Mouse (Mus musculus): ENCODE data around the gene Armc8. TPM values are rescaled to one million over a fixed set of nuclear protein-coding genes. Genes with fewer than 3 reads are reported as not detected.

Gene Armc8
- polyA plus RNA-seq, 1 experiment from 2014 or later = 69.2 TPM

DNA sequence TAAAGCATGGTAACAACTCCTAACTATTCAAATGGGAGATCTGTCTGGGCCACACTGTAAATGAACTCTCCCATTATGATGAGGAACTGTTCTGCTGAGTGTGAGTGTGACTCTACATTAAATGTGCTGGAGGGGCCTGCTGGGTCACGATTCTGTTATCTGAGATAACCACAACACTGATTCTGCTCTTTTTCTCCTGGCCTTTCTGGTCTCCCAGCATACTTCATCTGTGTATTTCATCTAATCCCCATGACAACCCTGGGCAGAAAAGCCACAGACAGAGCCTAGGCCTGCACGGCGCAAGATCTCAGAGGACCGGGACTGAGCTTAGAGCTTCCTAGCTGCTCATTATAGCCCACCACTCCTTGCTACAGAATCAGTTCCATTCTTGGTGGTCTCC lies 136.2 kb downstream of the Armc8 start:
- H3K9me3 ChIP-seq (ENCODE audit: control insufficient read depth, low read length) = no peaks in the 10 kb centered on the region
- H3K4me1 ChIP-seq (replicated peaks; ENCODE audit: control insufficient read depth, insufficient read depth, low read length) = peaks cover 38% of the 10 kb centered on the region
- no peak overlapping the region for H3K4me2 ChIP-seq (ENCODE audit: low read length)
- no peak overlapping the region for H3K27ac ChIP-seq (ENCODE audit: low read length)
- H3K4me3 ChIP-seq (replicated peaks; ENCODE audit: low read length) = no peak overlapping the region
- no peaks in the 10 kb centered on the region for H3K36me3 ChIP-seq (ENCODE audit: control insufficient read depth, insufficient read depth)
- ATAC-seq = no peak
- 92% methylated on average over 4 of the region's 4 CpGs for WGBS
- no peak overlapping the region for H3K9ac ChIP-seq (replicated peaks; ENCODE audit: low read depth, low read length)
- H3K27me3 ChIP-seq (replicated peaks; ENCODE audit: control insufficient read depth, insufficient read depth, low read length) = no peaks in the 10 kb centered on the region

GRCm38 (mm10) chr9:99431963-99432362 lies 136.7 kb downstream of the Armc8 start:
- no peak for ATAC-seq

DNA sequence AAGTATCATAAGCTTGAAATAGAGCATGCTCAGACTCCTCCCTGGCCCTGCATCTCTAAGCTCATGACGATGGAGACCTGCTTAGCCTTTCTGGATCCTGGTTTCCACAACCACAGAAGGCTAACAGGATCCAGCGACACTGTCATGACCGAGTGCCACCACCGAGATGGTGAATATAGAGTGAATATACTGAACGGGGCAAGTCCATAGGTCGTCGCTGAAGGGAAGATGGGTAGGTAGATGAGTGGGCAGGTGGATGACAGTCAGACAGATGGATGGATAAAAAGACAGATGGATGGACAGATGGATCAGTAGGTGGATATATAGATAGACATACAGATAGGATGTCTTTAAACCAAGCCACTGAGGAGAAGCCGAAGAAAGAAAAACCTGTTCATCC lies 137.4 kb downstream of the Armc8 start:
- no peak overlapping the region for H3K4me3 ChIP-seq (replicated peaks; ENCODE audit: low read length)
- peaks cover 31% of the 10 kb centered on the region for H3K4me1 ChIP-seq (replicated peaks; ENCODE audit: control insufficient read depth, insufficient read depth, low read length)
- H3K9ac ChIP-seq (replicated peaks; ENCODE audit: low read depth, low read length) = no peak overlapping the region
- no peaks in the 10 kb centered on the region for H3K9me3 ChIP-seq (ENCODE audit: control insufficient read depth, low read length)
- no peak overlapping the region for H3K4me2 ChIP-seq (ENCODE audit: low read length)
- no peak for ATAC-seq
- H3K27me3 ChIP-seq (replicated peaks; ENCODE audit: control insufficient read depth, insufficient read depth, low read length) = no peaks in the 10 kb centered on the region
- H3K27ac ChIP-seq (ENCODE audit: low read length) = no peak overlapping the region
- WGBS = 93% methylated on average over 8 of the region's 8 CpGs
- no peaks in the 10 kb centered on the region for H3K36me3 ChIP-seq (ENCODE audit: control insufficient read depth, insufficient read depth)

More at GRCm38 (mm10) chr9:99431963-99432362, 136.7 kb downstream of the Armc8 start:
- no peak overlapping the region for H3K27ac ChIP-seq (ENCODE audit: low read length)
- H3K36me3 ChIP-seq (ENCODE audit: control insufficient read depth, insufficient read depth) = no peaks in the 10 kb centered on the region
- 78% methylated on average over 6 of the region's 6 CpGs for WGBS
- peaks cover 33% of the 10 kb centered on the region for H3K4me1 ChIP-seq (replicated peaks; ENCODE audit: control insufficient read depth, insufficient read depth, low read length)
- H3K9me3 ChIP-seq (ENCODE audit: control insufficient read depth, low read length) = no peaks in the 10 kb centered on the region
- H3K4me3 ChIP-seq (replicated peaks; ENCODE audit: low read length) = no peak overlapping the region
- H3K4me2 ChIP-seq (ENCODE audit: low read length) = no peak overlapping the region
- H3K9ac ChIP-seq (replicated peaks; ENCODE audit: low read depth, low read length) = no peak overlapping the region
- no peaks in the 10 kb centered on the region for H3K27me3 ChIP-seq (replicated peaks; ENCODE audit: control insufficient read depth, insufficient read depth, low read length)

DNA sequence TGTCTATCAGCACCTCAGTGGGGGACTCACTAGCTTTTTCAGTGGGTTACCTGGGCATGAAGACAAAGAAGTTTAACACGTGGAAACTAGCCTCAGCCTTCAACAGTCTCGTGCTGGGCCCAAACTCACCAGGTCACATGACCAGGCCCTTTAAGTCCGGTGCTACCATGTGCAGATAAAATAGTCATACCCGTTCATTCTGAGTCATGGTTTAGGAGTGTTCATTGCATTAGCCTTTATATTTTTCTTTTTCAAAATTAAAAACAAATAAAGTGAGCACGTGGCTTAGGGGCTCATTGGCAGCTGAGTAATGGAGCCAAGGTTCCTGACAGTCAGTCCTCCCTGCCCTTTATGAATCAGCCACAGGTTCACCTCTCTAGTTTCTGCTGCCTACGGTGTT lies 137.9 kb downstream of the Armc8 start:
- H3K9me3 ChIP-seq (ENCODE audit: control insufficient read depth, low read length) = no peaks in the 10 kb centered on the region
- 83% methylated on average over 6 of the region's 6 CpGs for WGBS
- H3K9ac ChIP-seq (replicated peaks; ENCODE audit: low read depth, low read length) = no peak overlapping the region
- no peak overlapping the region for H3K4me3 ChIP-seq (replicated peaks; ENCODE audit: low read length)
- no peaks in the 10 kb centered on the region for H3K36me3 ChIP-seq (ENCODE audit: control insufficient read depth, insufficient read depth)
- no peak overlapping the region for H3K4me2 ChIP-seq (ENCODE audit: low read length)
- peaks cover 33% of the 10 kb centered on the region for H3K4me1 ChIP-seq (replicated peaks; ENCODE audit: control insufficient read depth, insufficient read depth, low read length)
- no peak for ATAC-seq
- H3K27ac ChIP-seq (ENCODE audit: low read length) = no peak overlapping the region
- H3K27me3 ChIP-seq (replicated peaks; ENCODE audit: control insufficient read depth, insufficient read depth, low read length) = no peaks in the 10 kb centered on the region

- Histone ChIP-seq H3K27me3 (replicated peaks; ENCODE audit: control insufficient read depth, insufficient read depth, low read length) (no peaks in the 10 kb centered on the region), H3K9ac (replicated peaks; ENCODE audit: low read depth, low read length) (no peak overlapping the region), H3K27ac (ENCODE audit: low read length) (no peak overlapping the region), H3K4me2 (ENCODE audit: low read length) (no peak overlapping the region), H3K4me1 (replicated peaks; ENCODE audit: control insufficient read depth, insufficient read depth, low read length) (peaks cover 29% of the 10 kb centered on the region), H3K9me3 (ENCODE audit: control insufficient read depth, low read length) (no peaks in the 10 kb centered on the region), H3K4me3 (replicated peaks; ENCODE audit: low read length) (no peak overlapping the region), H3K36me3 (ENCODE audit: control insufficient read depth, insufficient read depth) (no peaks in the 10 kb centered on the region)
- no peak for ATAC-seq
- WGBS = 70% methylated on average over 3 of the region's 3 CpGs
These were observed 138.9 kb downstream of the Armc8 start for GRCm38 (mm10) chr9:99429845-99430244.

- Histone ChIP-seq H3K9ac (replicated peaks; ENCODE audit: low read depth, low read length) (no peak overlapping the region), H3K4me1 (replicated peaks; ENCODE audit: control insufficient read depth, insufficient read depth, low read length) (peaks cover 18% of the 10 kb centered on the region), H3K4me3 (replicated peaks; ENCODE audit: low read length) (no peak overlapping the region), H3K27ac (ENCODE audit: low read length) (no peak overlapping the region), H3K36me3 (ENCODE audit: control insufficient read depth, insufficient read depth) (no peaks in the 10 kb centered on the region), H3K4me2 (ENCODE audit: low read length) (no peak overlapping the region), H3K27me3 (replicated peaks; ENCODE audit: control insufficient read depth, insufficient read depth, low read length) (no peaks in the 10 kb centered on the region), H3K9me3 (ENCODE audit: control insufficient read depth, low read length) (no peaks in the 10 kb centered on the region)
- WGBS = 63% methylated on average over 11 of the region's 11 CpGs
- ATAC-seq = no peak
These were observed 139.9 kb downstream of the Armc8 start for GRCm38 (mm10) chr9:99428601-99429331.

Other genes with a start within 250 kb of the Armc8 start
- gene Esyt3, start 210.3 kb downstream of the Armc8 start, polyA plus RNA-seq (2015; fragmentation: Nextera tagmentation; extraction: Ambion mirVana) = 0.55 and 0.66 TPM in 2 replicates
- 47.5 and 48.3 TPM in 2 replicates for gene Mras, start 131.5 kb downstream of the Armc8 start, polyA plus RNA-seq (2015; fragmentation: Nextera tagmentation; extraction: Ambion mirVana)
- 0.41 and 0.61 TPM in 2 replicates for gene Nme9, start 117.4 kb downstream of the Armc8 start, polyA plus RNA-seq (2015; fragmentation: Nextera tagmentation; extraction: Ambion mirVana)
- 28.1 and 32.1 TPM in 2 replicates for gene Dbr1, start 6.9 kb upstream of the Armc8 start, polyA plus RNA-seq (2015; fragmentation: Nextera tagmentation; extraction: Ambion mirVana)
- gene A4gnt, start 43.6 kb upstream of the Armc8 start, polyA plus RNA-seq (2015; fragmentation: Nextera tagmentation; extraction: Ambion mirVana) = not detected in 2 replicates
- 12.2 and 13.3 TPM in 2 replicates for gene Dzip1l, start 60.6 kb upstream of the Armc8 start, polyA plus RNA-seq (2015; fragmentation: Nextera tagmentation; extraction: Ambion mirVana)
- gene Cldn18, start 148.4 kb upstream of the Armc8 start, polyA plus RNA-seq (2015; fragmentation: Nextera tagmentation; extraction: Ambion mirVana) = 0.20 TPM in 1 of 2 replicates, not detected in the other

Measured in forebrain, embryonic 16.5 days (tissue).